Mouse (Mus musculus) embryonic facial prominence, embryonic 13.5 days (tissue): ENCODE data around the gene 4933402N03Rik. TPM values are rescaled to one million over a fixed set of nuclear protein-coding genes. Genes with fewer than 3 reads are reported as not detected.

Experiments used
- ATAC-seq: fragments of 200-750 bp; cut with Nextera tagmentation; 2 replicates; pipeline ENCODE4 v1.8.0; 2017; ENCODE audit warnings: low read depth; ENCODE audit not compliant: insufficient number of reproducible peaks, insufficient read depth, low FRiP score, low TSS enrichment
- H3K27ac ChIP-seq: fragments of 300-500 bp; sonication (generic); 2 replicates; pipeline ENCODE4 v1.5.1; 2015; ENCODE audit warnings: moderate library complexity, mild to moderate bottlenecking, inconsistent platforms
- H3K27me3 ChIP-seq: fragments of 300-500 bp; sonication (generic); 2 replicates; pipeline ENCODE4 v1.6.1; 2015; ENCODE audit warnings: mild to moderate bottlenecking, inconsistent platforms
- H3K36me3 ChIP-seq: fragments of 300-500 bp; sonication (generic); 2 replicates; pipeline ENCODE4 v1.6.1; 2015; ENCODE audit warnings: mild to moderate bottlenecking, inconsistent platforms
- H3K4me1 ChIP-seq: fragments of 300-500 bp; sonication (generic); 2 replicates; pipeline ENCODE4 v1.6.1; 2015; ENCODE audit warnings: inconsistent platforms
- H3K4me2 ChIP-seq: fragments of 300-500 bp; sonication (generic); 2 replicates; pipeline ENCODE4 v1.6.1; 2015; ENCODE audit warnings: moderate library complexity, mild to moderate bottlenecking, inconsistent platforms
- H3K4me3 ChIP-seq: fragments of 300-500 bp; sonication (generic); 2 replicates; pipeline ENCODE4 v1.5.1; 2015; ENCODE audit warnings: mild to moderate bottlenecking, inconsistent platforms
- H3K9ac ChIP-seq: fragments of 300-500 bp; sonication (generic); 2 replicates; pipeline ENCODE4 v1.6.1; 2015; ENCODE audit warnings: mild to moderate bottlenecking, inconsistent platforms
- H3K9me3 ChIP-seq: fragments of 300-500 bp; sonication (generic); 2 replicates; pipeline ENCODE4 v1.6.1; 2016; ENCODE audit warnings: inconsistent platforms
- WGBS: fragments of 180-500 bp; shearing (Covaris S2); methylation state at CpG from one replicate; pipeline ENCODE4 v1.1.7; 2015; ENCODE audit warnings: mixed read lengths; 5-methylcytosine and 5-hydroxymethylcytosine counted together
- polyA plus RNA-seq: library from polyadenylated mRNA; unstranded; fragments of >200 nt; fragmentation: Nextera tagmentation; extraction: Ambion mirVana; gene quantifications from 2 replicates; pipeline ENCODE4 v1.2.1, GENCODE M21; 2015

4933402N03Rik gene
- polyA plus RNA-seq, 1 experiment from 2014 or later = not detected

DNA sequence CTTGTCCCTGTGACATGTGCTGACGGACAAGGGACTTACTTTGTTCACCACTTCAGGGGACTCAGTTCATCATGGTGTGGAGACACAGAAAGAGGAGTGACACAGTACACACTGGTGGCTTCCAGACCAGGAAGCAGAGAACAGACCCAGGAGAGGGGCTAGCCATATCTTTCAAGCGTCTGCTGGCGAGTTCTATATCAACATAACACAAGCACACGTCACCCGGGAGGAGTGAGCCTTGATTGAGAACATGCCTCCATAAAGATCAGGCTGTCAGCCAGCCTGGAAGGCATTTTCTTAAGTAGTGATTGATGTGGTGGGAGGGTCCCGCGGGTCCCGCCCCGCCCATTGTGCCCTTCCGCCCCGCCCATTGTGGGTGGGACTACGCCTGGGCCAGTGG lies 16.1 kb downstream of the 4933402N03Rik start:
- no peak overlapping the region for H3K4me3 ChIP-seq
- no peaks in the 10 kb centered on the region for H3K27me3 ChIP-seq
- no peak overlapping the region for H3K9ac ChIP-seq
- H3K9me3 ChIP-seq = no peaks in the 10 kb centered on the region
- H3K27ac ChIP-seq = no peak overlapping the region
- H3K4me2 ChIP-seq = no peak overlapping the region
- H3K4me1 ChIP-seq = no peaks in the 10 kb centered on the region
- no peak for ATAC-seq
- WGBS = 62% methylated on average over 12 of the region's 12 CpGs
- no peaks in the 10 kb centered on the region for H3K36me3 ChIP-seq

DNA sequence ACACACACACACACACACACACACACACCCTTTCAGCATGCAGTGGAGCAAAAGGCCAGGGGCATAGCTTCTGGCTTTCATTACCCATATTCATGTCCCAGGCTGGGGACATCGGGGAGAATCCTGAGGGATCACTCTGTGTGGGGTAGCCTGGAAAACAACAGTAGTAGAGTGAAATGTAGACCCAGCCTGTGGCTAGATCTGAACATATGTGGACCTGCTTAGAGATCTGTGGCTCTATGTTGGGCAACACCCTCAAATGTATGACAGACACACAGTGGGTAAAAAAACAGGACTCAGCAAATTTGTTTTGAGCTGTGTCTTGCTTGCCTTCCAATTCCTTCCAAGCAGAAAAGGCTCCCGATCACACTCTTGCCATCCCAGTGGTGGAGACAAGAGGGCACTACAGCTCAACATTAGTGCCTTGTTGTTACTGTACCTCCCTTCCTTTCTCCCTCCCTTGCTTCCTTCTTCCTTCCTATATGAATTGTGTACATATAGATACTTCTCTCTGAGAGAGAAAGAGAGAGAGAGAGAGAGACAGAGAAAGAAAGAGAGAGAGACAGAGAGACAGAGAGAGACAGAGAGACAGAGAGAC lies 23.8 kb downstream of the 4933402N03Rik start:
- Histone ChIP-seq H3K27me3 (no peaks in the 10 kb centered on the region), H3K36me3 (no peaks in the 10 kb centered on the region), H3K4me3 (no peak overlapping the region), H3K27ac (no peak overlapping the region), H3K9me3 (no peaks in the 10 kb centered on the region), H3K9ac (no peak overlapping the region), H3K4me2 (no peak overlapping the region), H3K4me1 (no peaks in the 10 kb centered on the region)
- ATAC-seq = no peak
- WGBS = 75% methylated on average over 2 of the region's 2 CpGs

DNA sequence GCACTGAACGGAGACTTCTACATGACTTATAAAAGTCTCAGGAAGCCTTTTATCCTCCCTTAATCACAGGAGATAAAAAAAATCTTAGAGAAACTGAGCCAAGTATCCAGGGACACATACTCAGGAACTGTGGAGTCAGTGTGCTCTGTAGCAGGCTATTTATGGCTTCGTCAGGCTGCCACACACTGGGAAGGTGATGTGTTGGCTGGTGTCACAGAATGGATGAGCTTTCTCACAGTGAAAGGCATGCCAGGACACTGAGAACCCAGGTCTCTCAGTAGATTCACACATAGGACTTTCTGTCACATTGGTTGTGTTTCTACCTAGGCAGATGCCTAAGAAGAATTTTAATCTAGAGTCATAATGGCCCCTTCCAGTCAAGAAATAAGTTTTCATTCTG lies 31.7 kb downstream of the 4933402N03Rik start:
- 82% methylated on average over 2 of the region's 2 CpGs for WGBS
- no peaks in the 10 kb centered on the region for H3K9me3 ChIP-seq
- no peak overlapping the region for H3K4me3 ChIP-seq
- H3K27ac ChIP-seq = no peak overlapping the region
- no peak for ATAC-seq
- H3K4me1 ChIP-seq = no peaks in the 10 kb centered on the region
- no peaks in the 10 kb centered on the region for H3K36me3 ChIP-seq
- no peak overlapping the region for H3K9ac ChIP-seq
- H3K27me3 ChIP-seq = no peaks in the 10 kb centered on the region
- no peak overlapping the region for H3K4me2 ChIP-seq

DNA sequence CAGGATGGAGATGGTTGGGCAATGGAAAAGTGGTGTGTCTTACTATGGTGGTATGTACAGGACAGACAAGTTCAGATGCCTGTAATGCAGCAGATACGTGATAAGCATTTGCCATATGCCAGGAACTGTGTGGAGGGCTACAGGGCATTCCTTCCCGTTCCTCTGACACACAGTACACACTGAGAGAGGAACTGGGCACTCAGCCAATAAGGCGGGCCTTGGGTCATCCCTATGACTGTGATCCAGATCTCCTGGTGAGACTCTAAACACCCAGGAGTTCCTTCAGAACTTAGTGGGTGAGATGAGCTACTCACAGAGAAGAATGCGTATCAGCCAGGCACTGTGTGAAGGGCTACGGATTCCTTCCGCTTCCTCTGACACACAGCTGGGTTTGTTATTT lies 32.4 kb downstream of the 4933402N03Rik start:
- Histone ChIP-seq H3K27me3 (no peaks in the 10 kb centered on the region), H3K4me3 (no peak overlapping the region), H3K4me1 (no peaks in the 10 kb centered on the region), H3K9ac (no peak overlapping the region), H3K9me3 (no peaks in the 10 kb centered on the region), H3K36me3 (no peaks in the 10 kb centered on the region), H3K4me2 (no peak overlapping the region), H3K27ac (no peak overlapping the region)
- 71% methylated on average over 6 of the region's 6 CpGs for WGBS
- no peak for ATAC-seq

DNA sequence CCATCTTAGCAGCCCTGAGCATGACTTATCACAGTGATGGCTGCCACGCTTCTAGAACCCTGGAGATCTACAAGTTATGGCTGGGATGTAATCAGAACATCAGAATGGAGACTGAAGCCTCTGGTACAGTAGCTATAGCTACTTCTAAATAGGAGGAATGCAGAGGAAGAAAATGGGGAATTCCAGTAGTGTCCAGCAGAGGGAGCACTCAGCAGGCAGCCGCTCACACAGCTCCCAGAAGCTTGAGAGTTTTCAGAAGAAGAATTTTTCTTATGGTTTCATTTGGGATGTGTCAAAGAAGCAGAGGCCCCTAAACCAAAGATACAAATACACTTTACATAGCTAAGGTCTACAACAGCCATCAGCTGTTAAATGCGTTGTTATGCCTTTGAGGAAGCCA lies 33.6 kb downstream of the 4933402N03Rik start:
- Histone ChIP-seq H3K27me3 (no peaks in the 10 kb centered on the region), H3K9ac (no peak overlapping the region), H3K27ac (no peak overlapping the region), H3K9me3 (no peaks in the 10 kb centered on the region), H3K4me1 (no peaks in the 10 kb centered on the region), H3K36me3 (no peaks in the 10 kb centered on the region), H3K4me3 (no peak overlapping the region), H3K4me2 (no peak overlapping the region)
- 33% methylated on average over 3 of the region's 3 CpGs for WGBS
- ATAC-seq = no peak

Other genes with a start within 250 kb of the 4933402N03Rik start
- 29.9 and 33.7 TPM in 2 replicates for gene Htra1, start 210.2 kb downstream of the 4933402N03Rik start, polyA plus RNA-seq
- 0.12 TPM in 1 of 2 replicates, not detected in the other for gene Dmbt1, start 114.3 kb downstream of the 4933402N03Rik start, polyA plus RNA-seq
- not detected in 2 replicates for gene 5430419D17Rik, start 28.1 kb upstream of the 4933402N03Rik start, polyA plus RNA-seq
- gene Cuzd1, start 176.0 kb upstream of the 4933402N03Rik start, polyA plus RNA-seq = not detected in 2 replicates
- not detected in 2 replicates for gene Fam24b, start 183.2 kb upstream of the 4933402N03Rik start, polyA plus RNA-seq
- gene Fam24a, start 187.6 kb upstream of the 4933402N03Rik start, polyA plus RNA-seq = not detected in 2 replicates
- gene 2310057M21Rik, start 216.4 kb upstream of the 4933402N03Rik start, polyA plus RNA-seq = 21.7 and 22.5 TPM in 2 replicates
- gene Pstk, start 224.8 kb upstream of the 4933402N03Rik start, polyA plus RNA-seq = 79.8 and 89.1 TPM in 2 replicates